Mouse (Mus musculus): Measurements from ENCODE around the gene Gm44579. TPM values are rescaled to one million over a fixed set of nuclear protein-coding genes. Genes with fewer than 3 reads are reported as not detected.
A peak's percentile ranks its signal among the peaks of the same experiment; 100 is the strongest.

The Gm44579 gene
- polyA plus RNA-seq, 1 experiment: not detected

DNA sequence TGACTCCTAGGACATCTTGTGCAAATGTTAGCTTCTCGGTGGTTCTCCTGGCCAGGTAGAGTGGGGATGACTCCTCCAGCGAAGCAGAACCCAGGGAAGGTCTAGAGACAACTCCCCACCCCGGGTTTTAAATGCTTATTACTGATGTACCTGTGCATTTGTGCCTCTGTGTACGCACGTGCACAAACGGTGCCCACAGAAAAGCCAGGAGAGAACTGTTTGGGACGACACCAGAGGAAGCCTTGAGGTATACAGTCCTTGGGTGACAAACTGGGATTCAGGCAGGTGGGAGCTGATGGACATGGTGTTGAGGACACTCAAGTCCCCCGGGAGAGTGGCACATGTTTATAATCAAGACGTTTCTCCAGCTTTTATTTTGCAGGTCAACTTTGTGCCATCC lies 49.9 kb downstream of the Gm44579 start:
- no peak for TF ChIP-seq POLR2A (IDR thresholded peaks at IDR 0.05; ENCODE audit: control insufficient read depth, extremely low read depth, insufficient read depth, low read length, poor library complexity)
- no peak for TF ChIP-seq CTCF (IDR thresholded peaks at IDR 0.05; ENCODE audit: borderline replicate concordance, control insufficient read depth, extremely low read depth, insufficient read depth, low read length, poor library complexity)
- no peak for DNase-seq
- WGBS: 65% methylated on average over 9 of the region's 9 CpGs
- Histone ChIP-seq H3K27ac (ENCODE audit: control insufficient read depth, insufficient read depth, low read length) (no peak overlapping the region), H3K36me3 (ENCODE audit: control insufficient read depth, insufficient read depth, low read length) (no peaks in the 10 kb centered on the region), H3K4me1 (replicated peaks; ENCODE audit: control insufficient read depth, insufficient read depth, low read length) (no peaks in the 10 kb centered on the region), H3K4me3 (ENCODE audit: control insufficient read depth, insufficient read depth, low read length) (no peak overlapping the region), H3K27me3 (ENCODE audit: control insufficient read depth, insufficient read depth, low read length) (peaks cover 8% of the 10 kb centered on the region; the same call in 1 of the 2 replicates)

- no peak overlapping the region for H3K4me3 ChIP-seq (ENCODE audit: control insufficient read depth, insufficient read depth, low read length)
- DNase-seq: no peak
- WGBS: 18% methylated on average over 7 of the region's 7 CpGs
- no peaks in the 10 kb centered on the region for H3K4me1 ChIP-seq (replicated peaks; ENCODE audit: control insufficient read depth, insufficient read depth, low read length)
- TF ChIP-seq POLR2A (IDR thresholded peaks at IDR 0.05; ENCODE audit: control insufficient read depth, extremely low read depth, insufficient read depth, low read length, poor library complexity) (no peak), CTCF (IDR thresholded peaks at IDR 0.05; ENCODE audit: borderline replicate concordance, control insufficient read depth, extremely low read depth, insufficient read depth, low read length, poor library complexity) (no peak)
- H3K27me3 ChIP-seq (ENCODE audit: control insufficient read depth, insufficient read depth, low read length): peaks cover 8% of the 10 kb centered on the region; the same call in 1 of the 2 replicates
- H3K27ac ChIP-seq (ENCODE audit: control insufficient read depth, insufficient read depth, low read length): no peak overlapping the region
- H3K36me3 ChIP-seq (ENCODE audit: control insufficient read depth, insufficient read depth, low read length): no peaks in the 10 kb centered on the region
Measured at GRCm38 (mm10) chr15:98170365-98170764, 50.4 kb downstream of the Gm44579 start.

GRCm38 (mm10) chr15:98168622-98169004 lies 52.2 kb downstream of the Gm44579 start:
- Histone ChIP-seq H3K36me3 (ENCODE audit: control insufficient read depth, insufficient read depth, low read length) (no peaks in the 10 kb centered on the region), H3K4me1 (replicated peaks; ENCODE audit: control insufficient read depth, insufficient read depth, low read length) (no peaks in the 10 kb centered on the region), H3K27me3 (ENCODE audit: control insufficient read depth, insufficient read depth, low read length) (peaks cover 8% of the 10 kb centered on the region; the same call in 1 of the 2 replicates), H3K4me3 (ENCODE audit: control insufficient read depth, insufficient read depth, low read length) (no peak overlapping the region), H3K27ac (ENCODE audit: control insufficient read depth, insufficient read depth, low read length) (no peak overlapping the region)
- 15% methylated on average over 19 of the region's 19 CpGs for WGBS
- TF ChIP-seq POLR2A (IDR thresholded peaks at IDR 0.05; ENCODE audit: control insufficient read depth, extremely low read depth, insufficient read depth, low read length, poor library complexity) (no peak), CTCF (IDR thresholded peaks at IDR 0.05; ENCODE audit: borderline replicate concordance, control insufficient read depth, extremely low read depth, insufficient read depth, low read length, poor library complexity) (no peak)
- DNase-seq: no peak

- DNase-seq: peak; percentile 70
- Histone ChIP-seq H3K4me3 (ENCODE audit: control insufficient read depth, insufficient read depth, low read length) (0 out of 2 replicates have a peak overlapping the region, but pooled peaks have one; percentile 4), H3K27ac (ENCODE audit: control insufficient read depth, insufficient read depth, low read length) (no peak overlapping the region), H3K27me3 (ENCODE audit: control insufficient read depth, insufficient read depth, low read length) (peaks cover 8% of the 10 kb centered on the region; the same call in 1 of the 2 replicates), H3K4me1 (replicated peaks; ENCODE audit: control insufficient read depth, insufficient read depth, low read length) (no peaks in the 10 kb centered on the region), H3K36me3 (ENCODE audit: control insufficient read depth, insufficient read depth, low read length) (no peaks in the 10 kb centered on the region)
- TF ChIP-seq CTCF (IDR thresholded peaks at IDR 0.05; ENCODE audit: borderline replicate concordance, control insufficient read depth, extremely low read depth, insufficient read depth, low read length, poor library complexity) (no peak), POLR2A (IDR thresholded peaks at IDR 0.05; ENCODE audit: control insufficient read depth, extremely low read depth, insufficient read depth, low read length, poor library complexity) (no peak)
- WGBS: 6% methylated on average over 69 of the region's 69 CpGs
Measured at GRCm38 (mm10) chr15:98167645-98168621, 52.8 kb downstream of the Gm44579 start.

GRCm38 (mm10) chr15:98166963-98167644 lies 53.7 kb downstream of the Gm44579 start, which contains the start of gene Ccdc184:
TSS of gene Ccdc184 (plus strand) at chr15:98167158.
- no peak for DNase-seq
- no peak for TF ChIP-seq CTCF (IDR thresholded peaks at IDR 0.05; ENCODE audit: borderline replicate concordance, control insufficient read depth, extremely low read depth, insufficient read depth, low read length, poor library complexity)
- TF ChIP-seq POLR2A (IDR thresholded peaks at IDR 0.05; ENCODE audit: control insufficient read depth, extremely low read depth, insufficient read depth, low read length, poor library complexity): no peak
- Histone ChIP-seq H3K27ac (ENCODE audit: control insufficient read depth, insufficient read depth, low read length) (no peak within 1 kb of the TSS), H3K4me1 (replicated peaks; ENCODE audit: control insufficient read depth, insufficient read depth, low read length) (no peaks in the 10 kb centered on the region), H3K36me3 (ENCODE audit: control insufficient read depth, insufficient read depth, low read length) (no peaks in the 10 kb centered on the region), H3K27me3 (ENCODE audit: control insufficient read depth, insufficient read depth, low read length) (peaks cover 8% of the 10 kb centered on the region; the same call in 1 of the 2 replicates), H3K4me3 (ENCODE audit: control insufficient read depth, insufficient read depth, low read length) (0 out of 2 replicates have a peak within 1 kb of the TSS, but pooled peaks have one; percentile 4)
- WGBS: 10% methylated on average over 18 of the region's 18 CpGs

GRCm38 (mm10) chr15:98165525-98165924 lies 55.3 kb downstream of the Gm44579 start, which contains the start of gene Asb8:
TSS of gene Asb8 (minus strand) at chr15:98165625.
- DNase-seq: no peak
- Histone ChIP-seq H3K4me1 (replicated peaks; ENCODE audit: control insufficient read depth, insufficient read depth, low read length) (no peaks in the 10 kb centered on the region), H3K36me3 (ENCODE audit: control insufficient read depth, insufficient read depth, low read length) (no peaks in the 10 kb centered on the region), H3K27ac (ENCODE audit: control insufficient read depth, insufficient read depth, low read length) (no peak within 1 kb of the TSS), H3K4me3 (ENCODE audit: control insufficient read depth, insufficient read depth, low read length) (no peak within 1 kb of the TSS), H3K27me3 (ENCODE audit: control insufficient read depth, insufficient read depth, low read length) (peaks cover 5% of the 10 kb centered on the region; the same call in 1 of the 2 replicates)
- TF ChIP-seq POLR2A (IDR thresholded peaks at IDR 0.05; ENCODE audit: control insufficient read depth, extremely low read depth, insufficient read depth, low read length, poor library complexity): no peak
- TF ChIP-seq CTCF (IDR thresholded peaks at IDR 0.05; ENCODE audit: borderline replicate concordance, control insufficient read depth, extremely low read depth, insufficient read depth, low read length, poor library complexity): no peak
- WGBS: 89% methylated on average over 5 of the region's 5 CpGs

All from thymus, adult 2 months (tissue).